8 mouse cellular contexts compared by ENCODE assay signal in the genomic region with DNA sequence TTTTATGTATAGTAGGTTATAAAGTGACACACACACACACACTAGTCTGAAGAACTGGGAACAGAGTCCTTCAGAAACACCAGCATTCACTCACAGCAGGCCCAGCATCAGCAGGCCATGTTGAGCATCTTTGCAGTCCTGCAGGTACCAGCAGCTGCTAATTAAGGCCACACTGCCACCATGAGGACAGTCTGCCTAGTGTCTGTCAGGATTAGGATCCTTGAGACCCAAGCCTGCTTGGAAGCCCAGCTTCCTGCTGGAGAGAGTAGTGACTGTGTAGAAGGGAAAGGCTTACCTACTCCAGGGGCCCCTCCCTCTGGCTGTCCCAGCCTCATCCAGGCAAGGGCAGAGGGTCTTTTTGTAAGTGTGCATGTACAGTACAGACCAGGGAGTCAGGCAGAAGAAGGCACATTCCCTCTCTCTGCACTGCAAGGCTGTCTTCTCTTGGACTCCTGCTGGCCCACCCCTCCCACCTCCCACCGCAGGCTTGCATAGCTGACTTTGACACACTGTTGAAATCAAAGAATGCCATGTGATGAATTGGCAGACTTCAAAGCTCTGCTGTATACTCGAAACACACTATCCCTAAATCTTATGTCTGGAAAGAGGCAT. TPM values are rescaled to one million over a fixed set of nuclear protein-coding genes. Genes with fewer than 3 reads are reported as not detected.
A peak's percentile ranks its signal among the peaks of the same experiment; 100 is the strongest.
DNase-seq lines count a peak whose midpoint lies in the region; ATAC-seq and TF ChIP-seq lines count a peak whose summit lies in the region.

No protein-coding gene starts in this region.

- no peak for TF ChIP-seq POLR2A in CH12.LX (IDR thresholded peaks at IDR 0.05; ENCODE audit: low read depth, low read length)

- H3K27ac ChIP-seq in CH12.LX (ENCODE audit: insufficient read depth, low read depth) = no peak overlapping the region
- no peak overlapping the region for H3K27ac ChIP-seq in forebrain, embryonic 13.5 days
- no peak overlapping the region for H3K27ac ChIP-seq in heart, embryonic 16.5 days (ENCODE audit: low read length)
- no peak overlapping the region for H3K27ac ChIP-seq in liver, embryonic 13.5 days
- H3K27ac ChIP-seq in neural tube, embryonic 15.5 days (replicated peaks) = no peak overlapping the region

- TF ChIP-seq CTCF in CH12.LX (conservative IDR thresholded peaks at IDR 0.05 in 1 of 2, IDR thresholded peaks at IDR 0.05 in 1 of 2; ENCODE audit: low read depth in 2 of 2, low read length in 2 of 2) = peak; percentile 56 to 95

- H3K4me2 ChIP-seq in CH12.LX (ENCODE audit: insufficient read depth, low read depth, poor library complexity, severe bottlenecking) = no peak overlapping the region
- no peak overlapping the region for H3K4me2 ChIP-seq in forebrain, embryonic 13.5 days
- H3K4me2 ChIP-seq in heart, embryonic 16.5 days (ENCODE audit: low read depth, low read length) = no peak overlapping the region
- H3K4me2 ChIP-seq in liver, embryonic 13.5 days = no peak overlapping the region
- H3K4me2 ChIP-seq in neural tube, embryonic 15.5 days = no peak overlapping the region

- ATAC-seq in forebrain, embryonic 13.5 days = peak; percentile 88
- peak; percentile 67 for ATAC-seq in heart, embryonic 16.5 days (replicated peaks; ENCODE audit: extremely low read depth, insufficient read depth, low FRiP score)
- peak; percentile 41; the same call in 1 of the 2 replicates for ATAC-seq in liver, embryonic 13.5 days (ENCODE audit: low read depth)
- peak; percentile 94 for ATAC-seq in neural tube, embryonic 15.5 days (ENCODE audit: low FRiP score)

- 51% methylated on average over 2 of the region's 2 CpGs for WGBS in forebrain, embryonic 13.5 days
- 26% methylated on average over 2 of the region's 2 CpGs for WGBS in heart, embryonic 16.5 days
- WGBS in liver, embryonic 13.5 days (ENCODE audit: insufficient replicate concordance) = 46% methylated on average over 2 of the region's 2 CpGs
- WGBS in neural tube, embryonic 15.5 days = 30% methylated on average over 2 of the region's 2 CpGs

- dilution Hi-C loops in CH12.LX (cut with MboI; ENCODE audit: extremely low pct_ligation_motif_present, extremely low pct_unique_long_range_greater_than_20kb, low sequenced_read_pairs) = no loop called here

- H3K9me3 ChIP-seq in CH12.LX (replicated peaks; ENCODE audit: low read length) = peaks cover 4% of the 10 kb centered on the region
- no peaks in the 10 kb centered on the region for H3K9me3 ChIP-seq in forebrain, embryonic 13.5 days (replicated peaks)
- H3K9me3 ChIP-seq in heart, embryonic 16.5 days (replicated peaks; ENCODE audit: control insufficient read depth, low read length) = no peaks in the 10 kb centered on the region
- no peaks in the 10 kb centered on the region for H3K9me3 ChIP-seq in liver, embryonic 13.5 days (replicated peaks)
- no peaks in the 10 kb centered on the region for H3K9me3 ChIP-seq in neural tube, embryonic 15.5 days (replicated peaks)

- no peaks in the 10 kb centered on the region for H3K36me3 ChIP-seq in CH12.LX (replicated peaks in 1 of 2; ENCODE audit: control insufficient read depth in 1 of 2, insufficient read depth in 1 of 2, low read length in 1 of 2)
- H3K36me3 ChIP-seq in forebrain, embryonic 13.5 days (ENCODE audit: poor library complexity, severe bottlenecking) = no peaks in the 10 kb centered on the region
- no peaks in the 10 kb centered on the region for H3K36me3 ChIP-seq in heart, embryonic 16.5 days (ENCODE audit: control insufficient read depth, insufficient read depth)
- no peaks in the 10 kb centered on the region for H3K36me3 ChIP-seq in liver, embryonic 13.5 days
- H3K36me3 ChIP-seq in neural tube, embryonic 15.5 days = no peaks in the 10 kb centered on the region

- H3K4me3 ChIP-seq in CH12.LX (replicated peaks in 1 of 3; ENCODE audit: low read depth in 2 of 3, low read length in 2 of 3, poor library complexity in 1 of 3) = no peak overlapping the region
- H3K4me3 ChIP-seq in forebrain, embryonic 13.5 days = no peak overlapping the region
- no peak overlapping the region for H3K4me3 ChIP-seq in heart, embryonic 16.5 days (ENCODE audit: low read length)
- H3K4me3 ChIP-seq in liver, embryonic 13.5 days (replicated peaks) = no peak overlapping the region
- no peak overlapping the region for H3K4me3 ChIP-seq in neural tube, embryonic 15.5 days (replicated peaks)

- peak; percentile 82 for DNase-seq in CH12.LX (ENCODE audit: extremely low read depth)
- DNase-seq in brain, embryonic 18.5 days (ENCODE audit: low read depth, low spot score) = peak; percentile 54
- DNase-seq in kidney, postnatal 14 days = peak; percentile 90
- DNase-seq in liver, embryonic 13.5 days = no peak
- peak; percentile 15 to 31 for DNase-seq in thymus, postnatal 10 days (ENCODE audit: low spot score in 2 of 2)

- H3K9ac ChIP-seq in CH12.LX (ENCODE audit: insufficient read depth, low read depth) = no peak overlapping the region
- no peak overlapping the region for H3K9ac ChIP-seq in forebrain, embryonic 13.5 days
- no peak overlapping the region for H3K9ac ChIP-seq in heart, embryonic 16.5 days (ENCODE audit: low read length)
- no peak overlapping the region for H3K9ac ChIP-seq in liver, embryonic 13.5 days
- H3K9ac ChIP-seq in neural tube, embryonic 15.5 days (replicated peaks) = no peak overlapping the region

- H3K27me3 ChIP-seq in CH12.LX (replicated peaks) = no peaks in the 10 kb centered on the region
- H3K27me3 ChIP-seq in forebrain, embryonic 13.5 days = no peaks in the 10 kb centered on the region
- H3K27me3 ChIP-seq in heart, embryonic 16.5 days (ENCODE audit: control insufficient read depth, insufficient read depth, low read length) = no peaks in the 10 kb centered on the region
- H3K27me3 ChIP-seq in liver, embryonic 13.5 days = no peaks in the 10 kb centered on the region
- no peaks in the 10 kb centered on the region for H3K27me3 ChIP-seq in neural tube, embryonic 15.5 days (replicated peaks)

- TF ChIP-seq EP300 in CH12.LX (IDR thresholded peaks at IDR 0.05; ENCODE audit: low read length) = no peak

- peak; percentile 98 for TF ChIP-seq RAD21 in CH12.LX (IDR thresholded peaks at IDR 0.05; ENCODE audit: low read depth, low read length)

- H3K79me2 ChIP-seq in CH12.LX (replicated peaks; ENCODE audit: control insufficient read depth, extremely low read depth, insufficient read depth, poor library complexity, severe bottlenecking) = no peaks in the 10 kb centered on the region

- in situ Hi-C loops in CH12.LX (cut with MboI; ENCODE audit: low pct_ligation_motif_present, low pct_unique_long_range_greater_than_20kb, low sequenced_read_pairs) = loop anchor here (5.0 to 10.0 kb wide), 2 partner anchors 180 to 317 kb away; no protein-coding TSS in a partner anchor

- peaks cover 2 to 38% of the 10 kb centered on the region in 2 experiments; a peak in 3 of 4 replicates for H3K4me1 ChIP-seq in CH12.LX (ENCODE audit: control insufficient read depth in 1 of 2, insufficient read depth in 2 of 2)
- no peaks in the 10 kb centered on the region for H3K4me1 ChIP-seq in forebrain, embryonic 13.5 days
- no peaks in the 10 kb centered on the region for H3K4me1 ChIP-seq in heart, embryonic 16.5 days (ENCODE audit: control insufficient read depth, insufficient read depth, low read length)
- no peaks in the 10 kb centered on the region for H3K4me1 ChIP-seq in liver, embryonic 13.5 days (replicated peaks)
- no peaks in the 10 kb centered on the region for H3K4me1 ChIP-seq in neural tube, embryonic 15.5 days

TF ChIP-seq in CH12.LX, 34 proteins besides CTCF, POLR2A, EP300 and RAD21 (continues in another document):
- TF ChIP-seq MEF2A (IDR thresholded peaks at IDR 0.05; ENCODE audit: borderline replicate concordance, low read depth, low read length) (no peak), USF2 (conservative IDR thresholded peaks at IDR 0.05; ENCODE audit: low read depth, low read length) (no peak), SMC3 (IDR thresholded peaks at IDR 0.05; ENCODE audit: low read depth, low read length) (peak; percentile 99), ZMIZ1 (IDR thresholded peaks at IDR 0.05; ENCODE audit: low read depth, low read length) (no peak), E2F4 (IDR thresholded peaks at IDR 0.05; ENCODE audit: insufficient replicate concordance, low read depth, low read length) (no peak), MAFK (IDR thresholded peaks at IDR 0.05; ENCODE audit: insufficient replicate concordance, low read length) (no peak), ZKSCAN1 (IDR thresholded peaks at IDR 0.05; ENCODE audit: borderline replicate concordance, low read depth, low read length) (no peak), USF1 (IDR thresholded peaks at IDR 0.05; ENCODE audit: low read depth, low read length) (no peak), JUN (IDR thresholded peaks at IDR 0.05; ENCODE audit: insufficient read depth, low read depth, low read length) (no peak), IRF4 (IDR thresholded peaks at IDR 0.05; ENCODE audit: low read depth, low read length) (no peak), SIN3A (IDR thresholded peaks at IDR 0.05; ENCODE audit: low read length) (no peak), HCFC1 (IDR thresholded peaks at IDR 0.05; ENCODE audit: low read depth, low read length) (no peak), TCF12 (IDR thresholded peaks at IDR 0.05; ENCODE audit: low read depth, low read length) (peak; percentile 17; the same call in 1 of the 2 replicates), MAX (IDR thresholded peaks at IDR 0.05; ENCODE audit: low read length) (0 out of 2 replicates have a peak, but pooled peaks have one; percentile 16), ETS1 (conservative IDR thresholded peaks at IDR 0.05; ENCODE audit: low read depth, low read length) (no peak), PAX5 (IDR thresholded peaks at IDR 0.05; ENCODE audit: low read length) (no peak)

RNA-seq across cellular contexts. Expression of gene Slc36a4, which starts 27.6 kb away (rescaled TPM):
- total RNA-seq in CH12.LX (2012; rRNA removed) (8.4 and 9.0 TPM in 2 replicates), CH12.LX (2014; rRNA removed) (9.2 and 10.3 TPM in 2 replicates)
- 6.6 and 6.9 TPM in 2 replicates for polyA plus RNA-seq in CH12.LX (2012; ENCODE audit: insufficient read length, low read depth)
- 21.5 and 23.5 TPM in 2 replicates for polyA plus RNA-seq in forebrain, embryonic 13.5 days (2015; fragmentation: Nextera tagmentation; extraction: Ambion mirVana)
- polyA plus RNA-seq in heart, embryonic 16.5 days (2015; fragmentation: Nextera tagmentation; extraction: Ambion mirVana) = 7.7 and 8.9 TPM in 2 replicates
- polyA plus RNA-seq in liver, embryonic 13.5 days (2015; fragmentation: Nextera tagmentation; extraction: Ambion mirVana) = 1.4 and 1.6 TPM in 2 replicates
- polyA plus RNA-seq in neural tube, embryonic 15.5 days (2015; fragmentation: Nextera tagmentation; extraction: Ambion mirVana) = 25.9 and 27.4 TPM in 2 replicates

RNA-seq across cellular contexts. Expression of gene Deup1, which starts 54.2 kb away (rescaled TPM):
- 0.04 TPM in 1 of 2 replicates, not detected in the other for total RNA-seq in CH12.LX (2012; rRNA removed)
- 0.24 and 0.42 TPM in 2 replicates for total RNA-seq in CH12.LX (2014; rRNA removed)
- polyA plus RNA-seq in CH12.LX (2012; ENCODE audit: insufficient read length, low read depth) = 0.27 and 0.29 TPM in 2 replicates
- polyA plus RNA-seq in forebrain, embryonic 13.5 days (2015; fragmentation: Nextera tagmentation; extraction: Ambion mirVana) = 1.5 and 3.5 TPM in 2 replicates
- 1.5 and 2.5 TPM in 2 replicates for polyA plus RNA-seq in heart, embryonic 16.5 days (2015; fragmentation: Nextera tagmentation; extraction: Ambion mirVana)
- polyA plus RNA-seq in liver, embryonic 13.5 days (2015; fragmentation: Nextera tagmentation; extraction: Ambion mirVana) = not detected in 2 replicates
- 0.35 and 0.86 TPM in 2 replicates for polyA plus RNA-seq in neural tube, embryonic 15.5 days (2015; fragmentation: Nextera tagmentation; extraction: Ambion mirVana)

Comparison
In these comparisons a context has a peak if more than half of its experiments do, and no peak if none do; other contexts are left out.
1. ATAC-seq: peak in every context shown above with its lines; median percentile 94 in neural tube, embryonic 15.5 days; 88 in forebrain, embryonic 13.5 days; 67 in heart, embryonic 16.5 days; 41 in liver, embryonic 13.5 days.